Mouse (Mus musculus) heart, embryonic 13.5 days (tissue): ENCODE data around the gene Galnt6. TPM values are rescaled to one million over a fixed set of nuclear protein-coding genes. Genes with fewer than 3 reads are reported as not detected.

ENCODE experiments used
- ATAC-seq: fragments of 200-750 bp; cut with Nextera tagmentation; 2 replicates; pipeline ENCODE4 v1.8.0; 2017; ENCODE audit warnings: moderate TSS enrichment; ENCODE audit not compliant: insufficient number of reproducible peaks, low FRiP score, low TSS enrichment; ENCODE audit errors: extremely low read depth
- H3K27ac ChIP-seq: fragments of 300-500 bp; sonication (generic); replicated peaks from 2 replicates; pipeline ENCODE4 v1.5.1; 2015; ENCODE audit warnings: moderate library complexity, mild to moderate bottlenecking, inconsistent platforms
- H3K27me3 ChIP-seq: fragments of 300-500 bp; sonication (generic); replicated peaks from 2 replicates; pipeline ENCODE4 v1.6.1; 2015; ENCODE audit warnings: mild to moderate bottlenecking, inconsistent platforms
- H3K36me3 ChIP-seq: fragments of 300-500 bp; sonication (generic); 2 replicates; pipeline ENCODE4 v1.6.1; 2015; ENCODE audit warnings: mild to moderate bottlenecking, inconsistent platforms
- H3K4me1 ChIP-seq: fragments of 300-500 bp; sonication (generic); 2 replicates; pipeline ENCODE4 v1.6.1; 2015; ENCODE audit warnings: inconsistent platforms
- H3K4me2 ChIP-seq: fragments of 300-500 bp; sonication (generic); 2 replicates; pipeline ENCODE4 v1.6.1; 2015; ENCODE audit warnings: inconsistent platforms, mild to moderate bottlenecking, moderate library complexity
- H3K4me3 ChIP-seq: fragments of 300-500 bp; sonication (generic); 2 replicates; pipeline ENCODE4 v1.5.1; 2015; ENCODE audit warnings: moderate library complexity, mild to moderate bottlenecking, inconsistent platforms
- H3K9ac ChIP-seq: fragments of 300-500 bp; sonication (generic); 2 replicates; pipeline ENCODE4 v1.6.1; 2015; ENCODE audit warnings: inconsistent platforms, mild to moderate bottlenecking, moderate library complexity
- H3K9me3 ChIP-seq: fragments of 300-500 bp; sonication (generic); 2 replicates; pipeline ENCODE4 v1.6.1; 2016; ENCODE audit warnings: inconsistent platforms
- WGBS: fragments of 180-500 bp; shearing (Covaris S2); methylation state at CpG from one replicate; pipeline ENCODE4 v1.1.7; 2015; ENCODE audit warnings: mixed read lengths; 5-methylcytosine and 5-hydroxymethylcytosine counted together
- polyA plus RNA-seq: library from polyadenylated mRNA; unstranded; fragments of >200 nt; fragmentation: Nextera tagmentation; extraction: Ambion mirVana; gene quantifications from 2 replicates; pipeline ENCODE4 v1.2.1, GENCODE M21; 2015

The Galnt6 gene
- polyA plus RNA-seq, 1 experiment from 2014 or later: 0.13 TPM

DNA sequence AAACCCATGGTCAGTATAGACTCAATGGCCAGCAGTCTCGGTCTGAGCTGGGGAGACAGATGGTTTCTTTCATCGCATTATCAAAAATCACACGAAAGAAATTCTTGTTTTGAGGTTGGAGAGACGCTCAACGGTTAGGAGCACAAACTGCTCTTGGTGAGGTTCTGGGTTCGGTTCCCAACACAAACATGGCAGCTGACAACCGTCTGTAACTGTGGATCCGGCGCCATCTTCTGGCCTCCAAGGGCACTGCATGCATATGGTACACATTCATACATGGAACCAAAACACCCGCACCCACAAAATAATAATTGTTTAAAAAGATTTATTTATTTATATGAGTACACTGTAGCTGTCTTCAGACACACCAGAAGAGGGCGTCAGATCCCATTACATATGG, 10.6 kb downstream of the Galnt6 start:
- peaks cover 14% of the 10 kb centered on the region; the same call in 1 of the 2 replicates for H3K27me3 ChIP-seq
- H3K4me3 ChIP-seq: no peak overlapping the region
- no peak for ATAC-seq
- 71% methylated on average over 11 of the region's 11 CpGs for WGBS
- no peaks in the 10 kb centered on the region for H3K4me1 ChIP-seq
- no peak overlapping the region for H3K27ac ChIP-seq
- H3K9me3 ChIP-seq: 0 out of 2 replicates have a peak, but pooled peaks cover 3% of the 10 kb centered on the region
- no peak overlapping the region for H3K4me2 ChIP-seq
- H3K9ac ChIP-seq: no peak overlapping the region
- no peaks in the 10 kb centered on the region for H3K36me3 ChIP-seq

- Histone ChIP-seq H3K27ac (no peak overlapping the region), H3K9ac (no peak overlapping the region), H3K4me2 (no peak overlapping the region), H3K9me3 (0 out of 2 replicates have a peak, but pooled peaks cover 3% of the 10 kb centered on the region), H3K36me3 (no peaks in the 10 kb centered on the region), H3K4me3 (no peak overlapping the region), H3K4me1 (no peaks in the 10 kb centered on the region), H3K27me3 (peaks cover 13% of the 10 kb centered on the region; the same call in 1 of the 2 replicates)
- WGBS: 69% methylated on average over 6 of the region's 6 CpGs
- ATAC-seq: no peak
Observed at GRCm38 (mm10) chr15:100717933-100718332, 11.2 kb downstream of the Galnt6 start.

DNA sequence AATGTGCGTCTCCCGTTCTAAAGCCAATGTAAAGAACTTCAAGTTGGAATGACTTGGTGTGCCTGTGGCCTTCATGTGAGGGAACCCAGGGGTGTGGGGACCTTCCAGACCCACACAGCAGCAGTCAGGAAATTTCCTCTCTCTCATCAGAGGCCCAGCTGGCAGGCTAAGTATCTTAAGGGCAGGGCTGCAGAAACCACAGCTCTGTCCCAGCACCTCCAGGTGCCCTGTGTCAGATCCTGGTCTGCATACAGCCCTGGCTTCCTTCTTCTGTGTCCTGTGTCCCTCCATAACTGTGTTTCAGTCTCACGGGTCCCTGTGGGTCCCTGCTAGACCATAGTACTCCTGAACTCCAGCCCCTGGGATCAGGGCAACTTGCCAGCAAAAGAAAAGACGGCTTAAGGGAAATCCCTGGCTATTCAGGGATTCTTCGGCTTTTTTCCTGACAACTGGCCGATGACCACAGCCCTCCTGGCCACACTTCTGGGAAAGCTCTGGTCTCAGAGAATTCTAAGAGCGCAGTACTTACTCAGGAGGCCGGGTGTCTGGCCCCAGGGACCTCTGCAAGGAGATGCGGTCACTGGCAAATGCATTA, 13.7 kb downstream of the Galnt6 start:
- Histone ChIP-seq H3K4me2 (no peak overlapping the region), H3K4me1 (no peaks in the 10 kb centered on the region), H3K9me3 (peaks cover 3% of the 10 kb centered on the region; the same call in 1 of the 2 replicates), H3K4me3 (no peak overlapping the region), H3K36me3 (no peaks in the 10 kb centered on the region), H3K9ac (no peak overlapping the region), H3K27ac (no peak overlapping the region), H3K27me3 (peaks cover 8% of the 10 kb centered on the region; the same call in 1 of the 2 replicates)
- 66% methylated on average over 9 of the region's 9 CpGs for WGBS
- no peak for ATAC-seq

DNA sequence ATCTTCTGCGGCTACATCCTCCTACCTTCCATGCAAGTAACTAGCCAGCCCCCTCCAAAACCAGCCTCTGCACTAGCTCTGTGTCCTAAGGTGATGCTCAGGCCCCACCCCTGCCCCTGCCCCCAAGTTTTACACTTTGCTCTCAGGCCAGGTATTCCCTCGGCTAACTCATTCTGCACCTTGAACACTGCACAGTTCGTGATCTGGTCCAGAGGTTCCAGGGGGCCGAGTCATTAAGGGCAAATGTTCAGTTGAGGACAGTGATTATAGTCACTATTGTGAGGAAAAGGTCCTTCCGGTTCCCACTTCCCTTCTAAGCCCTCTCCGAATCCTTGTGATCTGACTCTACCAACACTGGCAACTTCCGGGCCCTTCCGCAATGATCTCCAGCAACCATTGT, 14.7 kb downstream of the Galnt6 start:
- H3K4me3 ChIP-seq: no peak overlapping the region
- no peak overlapping the region for H3K4me2 ChIP-seq
- no peak overlapping the region for H3K9ac ChIP-seq
- WGBS: 76% methylated on average over 8 of the region's 8 CpGs
- H3K9me3 ChIP-seq: peaks cover 3% of the 10 kb centered on the region; the same call in 1 of the 2 replicates
- H3K27me3 ChIP-seq: peaks cover 3% of the 10 kb centered on the region; the same call in 1 of the 2 replicates
- no peaks in the 10 kb centered on the region for H3K36me3 ChIP-seq
- no peaks in the 10 kb centered on the region for H3K4me1 ChIP-seq
- ATAC-seq: no peak
- no peak overlapping the region for H3K27ac ChIP-seq

GRCm38 (mm10) chr15:100710838-100711237, 18.3 kb downstream of the Galnt6 start:
- 64% methylated on average over 6 of the region's 6 CpGs for WGBS
- no peak overlapping the region for H3K4me3 ChIP-seq
- peaks cover 8% of the 10 kb centered on the region; the same call in 1 of the 2 replicates for H3K27me3 ChIP-seq
- no peaks in the 10 kb centered on the region; the same call in 1 of the 2 replicates for H3K9me3 ChIP-seq
- H3K4me1 ChIP-seq: no peaks in the 10 kb centered on the region
- H3K9ac ChIP-seq: no peak overlapping the region
- H3K4me2 ChIP-seq: no peak overlapping the region
- H3K27ac ChIP-seq: no peak overlapping the region
- no peak for ATAC-seq
- no peaks in the 10 kb centered on the region for H3K36me3 ChIP-seq

DNA sequence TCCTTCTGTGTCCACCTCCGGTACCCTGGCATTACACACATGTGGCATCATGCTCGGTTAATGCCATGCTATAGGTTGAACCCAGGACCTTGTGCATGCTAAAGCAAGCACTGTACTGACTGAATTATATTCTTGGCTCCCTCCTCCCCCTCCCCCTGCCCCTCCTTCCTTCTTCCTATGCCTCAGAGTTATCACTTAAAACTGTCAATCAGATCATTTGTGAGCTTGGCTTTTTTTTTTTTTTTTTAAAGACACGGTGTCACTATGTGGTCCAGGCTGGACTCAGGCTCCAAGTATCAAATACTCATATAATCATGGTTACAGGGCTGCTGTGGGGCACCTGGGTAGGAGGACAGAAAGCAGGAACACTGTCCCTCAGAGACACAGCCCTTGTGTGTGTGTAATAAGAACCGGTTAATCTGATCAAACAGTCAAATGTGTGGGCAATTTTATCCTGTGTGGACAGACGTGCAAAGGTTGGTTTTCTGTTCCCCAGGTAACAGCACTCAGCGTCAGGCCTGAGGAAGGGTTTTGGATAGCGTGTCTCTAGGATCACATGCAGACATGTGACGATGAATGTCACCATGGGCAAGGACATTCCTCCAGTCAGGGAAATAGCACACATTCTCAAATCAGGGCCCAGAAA, 20.6 kb downstream of the Galnt6 start:
- H3K4me2 ChIP-seq: no peak overlapping the region
- peaks cover 9% of the 10 kb centered on the region for H3K4me1 ChIP-seq
- no peak for ATAC-seq
- H3K36me3 ChIP-seq: no peaks in the 10 kb centered on the region
- no peak overlapping the region for H3K4me3 ChIP-seq
- H3K9ac ChIP-seq: no peak overlapping the region
- 65% methylated on average over 8 of the region's 8 CpGs for WGBS
- H3K27me3 ChIP-seq: peaks cover 27% of the 10 kb centered on the region
- H3K9me3 ChIP-seq: no peaks in the 10 kb centered on the region; the same call in 1 of the 2 replicates
- no peak overlapping the region for H3K27ac ChIP-seq

GRCm38 (mm10) chr15:100706226-100706625, 22.9 kb downstream of the Galnt6 start:
- ATAC-seq: no peak
- Histone ChIP-seq H3K36me3 (no peaks in the 10 kb centered on the region), H3K27me3 (peaks cover 48% of the 10 kb centered on the region), H3K27ac (no peak overlapping the region), H3K9me3 (no peaks in the 10 kb centered on the region), H3K4me2 (no peak overlapping the region), H3K9ac (no peak overlapping the region), H3K4me3 (no peak overlapping the region), H3K4me1 (peaks cover 10% of the 10 kb centered on the region)
- WGBS: 41% methylated on average over 8 of the region's 8 CpGs

DNA sequence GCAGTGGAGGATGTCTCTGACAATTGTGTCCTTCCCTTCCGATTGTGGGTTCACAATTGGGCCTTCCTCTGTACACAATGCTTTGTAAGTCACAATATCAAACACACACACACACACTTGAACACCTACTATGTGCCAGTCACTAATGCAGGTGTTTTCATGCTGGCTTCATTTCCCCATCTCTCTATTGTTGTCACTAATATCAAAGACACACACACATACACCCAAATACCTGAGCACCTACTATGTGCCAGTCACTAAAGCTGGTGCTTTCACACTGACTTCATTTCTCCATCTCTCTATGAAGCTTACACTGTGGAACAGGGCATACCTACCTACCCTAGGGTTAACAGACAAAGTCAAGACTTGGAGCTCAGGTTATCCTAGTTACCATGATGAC, 23.8 kb downstream of the Galnt6 start:
- H3K9me3 ChIP-seq: no peaks in the 10 kb centered on the region
- no peak overlapping the region for H3K9ac ChIP-seq
- H3K4me3 ChIP-seq: no peak overlapping the region
- no peak for ATAC-seq
- H3K27ac ChIP-seq: no peak overlapping the region
- H3K36me3 ChIP-seq: no peaks in the 10 kb centered on the region
- H3K4me1 ChIP-seq: peaks cover 10% of the 10 kb centered on the region
- 71% methylated on average over 1 of the region's 1 CpGs for WGBS
- H3K4me2 ChIP-seq: no peak overlapping the region
- peaks cover 52% of the 10 kb centered on the region for H3K27me3 ChIP-seq

GRCm38 (mm10) chr15:100703913-100704312, 25.3 kb downstream of the Galnt6 start:
- WGBS: 7% methylated on average over 17 of the region's 17 CpGs
- H3K4me2 ChIP-seq: peak overlapping the region; percentile 54

DNA sequence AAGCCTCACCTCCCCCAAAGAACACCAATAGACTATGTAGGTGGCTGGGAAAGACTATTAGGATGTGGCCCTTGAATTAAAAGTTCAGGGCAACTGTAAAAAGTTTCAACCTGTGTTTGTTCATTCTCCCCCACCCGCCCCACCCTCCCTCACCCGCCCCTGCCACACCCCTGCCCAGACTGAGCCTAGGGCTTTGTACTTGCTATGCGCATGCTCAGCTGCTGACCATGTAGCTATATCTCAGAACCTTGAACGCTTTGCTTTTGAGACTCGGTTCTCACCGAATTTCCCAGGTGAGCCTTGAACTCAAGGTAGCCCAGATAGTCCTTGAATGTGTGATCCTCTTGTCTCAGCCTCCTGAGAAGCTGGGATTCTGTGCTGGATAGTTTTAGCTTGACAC, 27.3 kb downstream of the Galnt6 start:
- WGBS: 75% methylated on average over 6 of the region's 6 CpGs
- H3K9me3 ChIP-seq: no peaks in the 10 kb centered on the region
- H3K9ac ChIP-seq: no peak overlapping the region
- no peaks in the 10 kb centered on the region for H3K36me3 ChIP-seq
- H3K4me2 ChIP-seq: no peak overlapping the region
- peaks cover 63% of the 10 kb centered on the region for H3K27me3 ChIP-seq
- no peak overlapping the region for H3K27ac ChIP-seq
- ATAC-seq: no peak
- H3K4me3 ChIP-seq: no peak overlapping the region
- peaks cover 10% of the 10 kb centered on the region for H3K4me1 ChIP-seq

More at GRCm38 (mm10) chr15:100703913-100704312, 25.3 kb downstream of the Galnt6 start:
- Histone ChIP-seq H3K27me3 (peaks cover 67% of the 10 kb centered on the region), H3K4me1 (peaks cover 10% of the 10 kb centered on the region), H3K4me3 (peak overlapping the region; percentile 27), H3K27ac (no peak overlapping the region), H3K36me3 (no peaks in the 10 kb centered on the region), H3K9me3 (no peaks in the 10 kb centered on the region), H3K9ac (0 out of 2 replicates have a peak overlapping the region, but pooled peaks have one; percentile 19)
- no peak for ATAC-seq

GRCm38 (mm10) chr15:100701108-100701507, 28.1 kb downstream of the Galnt6 start:
- Histone ChIP-seq H3K9me3 (no peaks in the 10 kb centered on the region), H3K27ac (no peak overlapping the region), H3K4me1 (peaks cover 10% of the 10 kb centered on the region), H3K9ac (no peak overlapping the region), H3K27me3 (peaks cover 63% of the 10 kb centered on the region), H3K4me3 (no peak overlapping the region), H3K4me2 (no peak overlapping the region), H3K36me3 (no peaks in the 10 kb centered on the region)
- WGBS: 56% methylated on average over 10 of the region's 10 CpGs
- no peak for ATAC-seq
